ENCODE assay signal across 14 mouse cellular contexts in the genomic region with DNA sequence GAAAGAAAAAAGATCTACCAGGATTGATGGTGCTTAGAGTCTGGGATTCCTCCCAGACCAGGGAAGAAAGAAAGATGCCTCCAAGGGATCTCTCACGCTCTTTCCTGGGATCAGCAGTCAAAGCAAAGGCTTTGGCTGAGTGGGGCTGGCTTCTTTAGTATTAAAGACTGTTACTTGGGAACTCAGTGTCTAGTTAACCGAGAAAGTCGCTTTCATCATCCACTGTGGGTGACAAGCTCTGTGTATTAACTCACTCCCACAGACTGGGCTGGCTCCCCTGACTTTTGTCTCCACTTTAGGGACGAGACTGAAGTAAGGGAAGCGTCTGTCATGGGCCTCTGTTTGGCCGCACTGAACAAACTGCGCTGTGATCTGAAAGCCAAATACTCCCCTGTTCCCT. TPM values are rescaled to one million over a fixed set of nuclear protein-coding genes. Genes with fewer than 3 reads are reported as not detected.
DNase-seq lines count a peak whose midpoint lies in the region; ATAC-seq lines count a peak whose summit lies in the region.
"Had no signal": no experiment of that assay in that cellular context is flagged by ENCODE, and none has a peak within 500 bp of the region (broad histone marks: within the 10 kb centered on the region; RNA-seq: fewer than 3 reads in every experiment).

No protein-coding gene starts in this region.

- 0 out of 2 replicates have a peak, but pooled peaks cover 3% of the 10 kb centered on the region for H3K27me3 ChIP-seq in heart, embryonic 12.5 days (replicated peaks)
- no peaks in the 10 kb centered on the region for H3K27me3 ChIP-seq in kidney, embryonic 14.5 days (ENCODE audit: control insufficient read depth, insufficient read depth, low read length)
- H3K27me3 ChIP-seq in liver, embryonic 16.5 days (ENCODE audit: control insufficient read depth, insufficient read depth, low read depth, low read length), result no peaks in the 10 kb centered on the region
- H3K27me3 ChIP-seq: embryonic facial prominence, embryonic 12.5 days; forebrain, embryonic 15.5 days; midbrain, embryonic 12.5 days had no signal

- peak overlapping the region; percentile 61 for H3K4me2 ChIP-seq in heart, embryonic 12.5 days
- H3K4me2 ChIP-seq in kidney, embryonic 14.5 days (replicated peaks; ENCODE audit: low read depth, low read length), result peak overlapping the region; percentile 41
- peak overlapping the region; percentile 49; the same call in 1 of the 2 replicates for H3K4me2 ChIP-seq in liver, embryonic 16.5 days (ENCODE audit: low read depth, low read length)
- H3K4me2 ChIP-seq: forebrain, embryonic 15.5 days; midbrain, embryonic 12.5 days had no signal

- no peak overlapping the region for H3K27ac ChIP-seq in heart, embryonic 12.5 days (ENCODE audit: poor library complexity, severe bottlenecking)
- no peak overlapping the region for H3K27ac ChIP-seq in kidney, embryonic 14.5 days (ENCODE audit: low read depth, low read length)
- H3K27ac ChIP-seq in liver, embryonic 16.5 days (ENCODE audit: low read length), result peak overlapping the region; percentile 79
- H3K27ac ChIP-seq: embryonic facial prominence, embryonic 12.5 days; forebrain, embryonic 15.5 days; midbrain, embryonic 12.5 days had no signal

- no peaks in the 10 kb centered on the region for H3K36me3 ChIP-seq in heart, embryonic 12.5 days
- H3K36me3 ChIP-seq in kidney, embryonic 14.5 days (ENCODE audit: control insufficient read depth, insufficient read depth, low read length), result peaks cover 1% of the 10 kb centered on the region; the same call in 1 of the 2 replicates
- no peaks in the 10 kb centered on the region for H3K36me3 ChIP-seq in liver, embryonic 16.5 days (ENCODE audit: control insufficient read depth, insufficient read depth)
- H3K36me3 ChIP-seq: embryonic facial prominence, embryonic 12.5 days; forebrain, embryonic 15.5 days; midbrain, embryonic 12.5 days had no signal

- H3K4me1 ChIP-seq in heart, embryonic 12.5 days (replicated peaks), result peaks cover 23% of the 10 kb centered on the region
- peaks cover 25% of the 10 kb centered on the region for H3K4me1 ChIP-seq in kidney, embryonic 14.5 days (ENCODE audit: control insufficient read depth, insufficient read depth, low read length)
- H3K4me1 ChIP-seq in liver, embryonic 16.5 days (ENCODE audit: control insufficient read depth, low read depth, low read length), result no peaks in the 10 kb centered on the region; the same call in 1 of the 2 replicates
- H3K4me1 ChIP-seq: midbrain, embryonic 12.5 days had no signal

- H3K4me3 ChIP-seq in heart, embryonic 12.5 days, result no peak overlapping the region
- H3K4me3 ChIP-seq in kidney, embryonic 14.5 days (ENCODE audit: low read length), result peak overlapping the region; percentile 12
- peak overlapping the region; percentile 51 for H3K4me3 ChIP-seq in liver, embryonic 16.5 days (ENCODE audit: low read depth, low read length)
- H3K4me3 ChIP-seq: embryonic facial prominence, embryonic 12.5 days; forebrain, embryonic 15.5 days; midbrain, embryonic 12.5 days had no signal

- no peak for DNase-seq in heart, adult 18-20 months
- DNase-seq in kidney, postnatal 10 days, result no peak
- peak; percentile 84 for DNase-seq in fat pad, adult 2 months (ENCODE audit: extremely low read depth, low read depth, low spot score)
- no peak for DNase-seq in Muller cell, postnatal 12 days (ENCODE audit: inconsistent ontology term)
- no peak for DNase-seq in ovary, postnatal 10 days (ENCODE audit: low spot score)
- DNase-seq: cerebellum, adult 9-11 months; lung, adult 2 months; thymus, adult 18-20 months had no signal

- WGBS in heart, embryonic 12.5 days, result 66% methylated on average over 7 of the region's 7 CpGs
- 49% methylated on average over 7 of the region's 7 CpGs for WGBS in kidney, embryonic 14.5 days
- WGBS in liver, embryonic 16.5 days (ENCODE audit: insufficient replicate concordance), result 53% methylated on average over 7 of the region's 7 CpGs

- ATAC-seq in heart, embryonic 12.5 days (ENCODE audit: insufficient number of reproducible peaks, low FRiP score), result no peak
- no peak for ATAC-seq in kidney, embryonic 14.5 days (ENCODE audit: low FRiP score, low TSS enrichment)
- ATAC-seq in liver, embryonic 16.5 days (ENCODE audit: low read depth), result no peak
- ATAC-seq: forebrain, embryonic 15.5 days had no signal

- H3K9me3 ChIP-seq in heart, embryonic 12.5 days (replicated peaks), result no peaks in the 10 kb centered on the region
- H3K9me3 ChIP-seq in kidney, embryonic 14.5 days (ENCODE audit: control insufficient read depth, low read length), result no peaks in the 10 kb centered on the region
- H3K9me3 ChIP-seq in liver, embryonic 16.5 days (replicated peaks; ENCODE audit: control insufficient read depth, low read length), result no peaks in the 10 kb centered on the region
- H3K9me3 ChIP-seq: embryonic facial prominence, embryonic 12.5 days; forebrain, embryonic 15.5 days; midbrain, embryonic 12.5 days had no signal

- H3K9ac ChIP-seq in heart, embryonic 12.5 days, result no peak overlapping the region
- H3K9ac ChIP-seq in kidney, embryonic 14.5 days (ENCODE audit: low read depth, low read length), result peak overlapping the region; percentile 37; the same call in 1 of the 2 replicates
- H3K9ac ChIP-seq in liver, embryonic 16.5 days (ENCODE audit: low read depth, low read length), result peak overlapping the region; percentile 42
- H3K9ac ChIP-seq: embryonic facial prominence, embryonic 12.5 days; forebrain, embryonic 15.5 days; midbrain, embryonic 12.5 days had no signal

RNA-seq across cellular contexts. Expression of gene Sardh, which starts 2.2 kb away (rescaled TPM):
- 19.0 and 22.5 TPM in 2 replicates for polyA plus RNA-seq in heart, embryonic 12.5 days (2016; fragmentation: Nextera tagmentation; extraction: Ambion mirVana)
- total RNA-seq in heart, adult 18-20 months (2021), result 1 to 10 TPM; 7.1 TPM
- polyA plus RNA-seq in kidney, embryonic 14.5 days (2014; fragmentation: Nextera tagmentation; extraction: Ambion mirVana), result 17.6 and 29.9 TPM in 2 replicates
- 67.6 and 78.4 TPM in 2 replicates for polyA plus RNA-seq in liver, embryonic 16.5 days (2015; fragmentation: Nextera tagmentation; extraction: Ambion mirVana)
